ENCODE assay signal across 24 mouse cellular contexts in the genomic region with DNA sequence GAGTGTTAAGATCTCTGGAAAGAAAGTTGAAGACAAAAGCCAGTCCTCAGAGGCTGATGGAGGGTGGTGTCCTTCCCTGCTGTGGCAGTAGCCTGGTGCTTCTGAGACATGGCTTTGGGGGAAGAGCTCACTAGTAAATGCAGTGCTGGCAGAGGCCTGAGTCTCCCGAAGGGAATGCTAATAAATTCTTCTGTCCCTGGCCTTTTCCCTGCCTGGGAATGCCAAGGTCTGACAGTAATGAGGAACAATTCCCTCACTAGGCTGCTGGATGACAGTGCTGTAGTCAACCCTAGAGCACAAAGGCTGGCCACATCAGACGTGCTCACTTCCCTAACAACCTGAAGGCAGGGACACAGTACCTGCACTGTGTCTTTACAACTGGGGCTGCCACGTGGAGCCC.
DNase-seq lines count a peak whose midpoint lies in the region; ATAC-seq lines count a peak whose summit lies in the region.
"Had no signal": no experiment of that assay in that cellular context is flagged by ENCODE, and none has a peak within 500 bp of the region (broad histone marks: within the 10 kb centered on the region; RNA-seq: fewer than 3 reads in every experiment).

No protein-coding gene starts in this region.

- H3K27ac ChIP-seq in heart, embryonic 11.5 days (ENCODE audit: low read depth, low read length) = no peak overlapping the region
- H3K27ac ChIP-seq: embryonic facial prominence, embryonic 12.5 days; heart, adult 2 months; hindbrain, postnatal 0 days; kidney, embryonic 15.5 days; liver, embryonic 15.5 days; midbrain, embryonic 12.5 days had no signal

- H3K9ac ChIP-seq in heart, embryonic 11.5 days (ENCODE audit: low read depth, low read length) = no peak overlapping the region
- H3K9ac ChIP-seq: embryonic facial prominence, embryonic 12.5 days; kidney, embryonic 15.5 days; liver, embryonic 15.5 days; lung, embryonic 14.5 days; midbrain, embryonic 12.5 days had no signal

- no peak overlapping the region for H3K4me3 ChIP-seq in heart, embryonic 11.5 days (ENCODE audit: low read depth, low read length)
- H3K4me3 ChIP-seq: embryonic facial prominence, embryonic 12.5 days; heart, adult 2 months; kidney, embryonic 15.5 days; liver, embryonic 15.5 days; midbrain, embryonic 12.5 days had no signal

- WGBS in heart, embryonic 11.5 days (ENCODE audit: insufficient replicate concordance) = 46% methylated on average over 3 of the region's 3 CpGs

- no peak for ATAC-seq in erythroid progenitor cell, adult 5-6 weeks (replicated peaks; ENCODE audit: low FRiP score, poor library complexity, severe bottlenecking)
- no peak for ATAC-seq in heart, embryonic 11.5 days (replicated peaks; ENCODE audit: insufficient number of reproducible peaks, low FRiP score, low TSS enrichment)
- ATAC-seq: activated CD4-positive, CD25-positive, alpha-beta regulatory T cell, adult 4 months; forebrain, embryonic 16.5 days; hindbrain, postnatal 0 days had no signal

- H3K36me3 ChIP-seq in heart, embryonic 11.5 days (ENCODE audit: control insufficient read depth, insufficient read depth, low read length) = no peaks in the 10 kb centered on the region
- H3K36me3 ChIP-seq: kidney, embryonic 15.5 days; liver, embryonic 15.5 days; midbrain, embryonic 12.5 days had no signal

- no peaks in the 10 kb centered on the region for H3K9me3 ChIP-seq in heart, embryonic 11.5 days (replicated peaks; ENCODE audit: control insufficient read depth, low read length)
- H3K9me3 ChIP-seq: embryonic facial prominence, embryonic 12.5 days; kidney, embryonic 15.5 days; liver, embryonic 15.5 days; midbrain, embryonic 12.5 days had no signal

- H3K4me2 ChIP-seq in heart, embryonic 11.5 days = no peak overlapping the region
- H3K4me2 ChIP-seq: embryonic facial prominence, embryonic 12.5 days; kidney, embryonic 15.5 days; liver, embryonic 15.5 days; lung, embryonic 14.5 days; midbrain, embryonic 12.5 days had no signal

- H3K4me1 ChIP-seq in heart, embryonic 11.5 days (ENCODE audit: control insufficient read depth, insufficient read depth, low read length) = no peaks in the 10 kb centered on the region
- H3K4me1 ChIP-seq: embryonic facial prominence, embryonic 12.5 days; kidney, embryonic 15.5 days had no signal

- no peaks in the 10 kb centered on the region for H3K27me3 ChIP-seq in heart, embryonic 11.5 days (ENCODE audit: control insufficient read depth, insufficient read depth, low read length)
- H3K27me3 ChIP-seq: embryonic facial prominence, embryonic 12.5 days; kidney, embryonic 15.5 days; liver, embryonic 15.5 days; midbrain, embryonic 12.5 days had no signal

- peak; percentile 12 for DNase-seq in embryo, embryonic 10 days (ENCODE audit: low spot score)
- no peak for DNase-seq in embryo, embryonic 9.5 days (ENCODE audit: extremely low spot score)
- DNase-seq in lung, postnatal 10 days = peak; percentile 11
- DNase-seq in lung, postnatal 14 days = no peak
- DNase-seq in adrenal gland, postnatal 25 days = peak; percentile 43
- peak; percentile 26 for DNase-seq in mesoderm, embryonic 11.5 days (ENCODE audit: low read depth, low spot score)
- DNase-seq: cerebellum, adult 18-20 months; cerebellum, postnatal 14 days; heart, adult 2 months; heart, postnatal 14 days; kidney, adult 18-20 months; kidney, postnatal 36 days; lung, embryonic 14.5 days; lung, postnatal 36 days; thymus, postnatal 4 days had no signal

Comparison
In these comparisons a context has a peak if more than half of its experiments do, and no peak if none do; other contexts are left out.
1. DNase-seq: peak in embryo, embryonic 10 days (single experiment), lung, postnatal 10 days (single experiment), adrenal gland, postnatal 25 days (single experiment) and mesoderm, embryonic 11.5 days (single experiment); none in embryo, embryonic 9.5 days (single experiment) and lung, postnatal 14 days (single experiment).